Mouse (Mus musculus): ENCODE results near the gene F2r.

DNA sequence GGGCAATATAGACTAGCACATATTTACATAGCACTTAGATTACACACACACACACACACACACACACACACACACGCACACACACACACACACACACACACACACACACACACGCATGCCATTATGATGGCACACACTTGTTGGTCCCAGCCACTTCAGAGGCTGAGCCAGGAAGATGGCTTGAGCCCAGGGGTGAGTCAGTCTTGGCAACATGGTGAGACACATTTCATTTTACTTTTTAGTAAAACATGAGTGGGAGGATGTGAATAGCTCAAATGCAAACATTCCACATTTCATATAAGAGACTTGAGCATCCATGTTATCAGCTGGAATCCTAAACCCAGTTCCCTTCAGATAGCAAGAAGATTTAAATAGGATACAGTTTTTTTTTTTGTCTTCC lies 15.1 kb upstream of the F2r start:
- TF ChIP-seq CTCF (IDR thresholded peaks at IDR 0.05; ENCODE audit: borderline replicate concordance, extremely low read depth, insufficient read depth, insufficient read length): no peak
- no peak for TF ChIP-seq POLR2A (IDR thresholded peaks at IDR 0.05; ENCODE audit: borderline replicate concordance, extremely low read depth, insufficient read depth, insufficient read length, poor library complexity, severe bottlenecking)
